Mouse (Mus musculus) liver, embryonic 14.5 days (tissue): ENCODE results near the gene Slc22a14. TPM values are rescaled to one million over a fixed set of nuclear protein-coding genes. Genes with fewer than 3 reads are reported as not detected.

Experiments
- ATAC-seq: fragments of 200-750 bp; cut with Nextera tagmentation; 2 replicates; pipeline ENCODE4 v1.8.0; 2017; ENCODE audit warnings: moderate number of reproducible peaks, mild to moderate bottlenecking, moderate library complexity; ENCODE audit not compliant: insufficient read depth
- DNase-seq, 3 experiments: peaks; one replicate each; pipeline ENCODE4 v3.0.0-alpha.2; 2012 to 2013; ENCODE audit warnings: low read depth in 3 of 3, low spot score in 3 of 3
- H3K27ac ChIP-seq: fragments of 300-500 bp; sonication (generic); 2 replicates; pipeline ENCODE4 v1.5.1; 2014; ENCODE audit warnings: moderate library complexity, mild to moderate bottlenecking, control low read depth, inconsistent platforms
- H3K27me3 ChIP-seq: fragments of 300-500 bp; sonication (generic); 2 replicates; pipeline ENCODE4 v1.6.1; 2014; ENCODE audit warnings: mild to moderate bottlenecking, low read length, moderate library complexity; ENCODE audit not compliant: control insufficient read depth, insufficient read depth
- H3K36me3 ChIP-seq: fragments of 300-500 bp; sonication (generic); replicated peaks from 2 replicates; pipeline ENCODE4 v1.6.1; 2014; ENCODE audit warnings: low read depth; ENCODE audit not compliant: control insufficient read depth, insufficient read depth
- H3K4me1 ChIP-seq, 2 experiments: fragments of 200-500 bp in 1 of 2; fragments of 300-500 bp in 1 of 2; sonication (generic) in 1 of 2; replicated peaks; 2 replicates each; pipeline ENCODE4 v1.6.1; 2012 to 2014; ENCODE audit warnings: antibody characterized with exemption in 1 of 2, inconsistent platforms in 1 of 2, low read length in 1 of 2; ENCODE audit not compliant: control insufficient read depth in 2 of 2, insufficient read depth in 2 of 2
- H3K4me2 ChIP-seq: fragments of 300-500 bp; sonication (generic); 2 replicates; pipeline ENCODE4 v1.6.1; 2014; ENCODE audit warnings: low read depth, mild to moderate bottlenecking, control low read depth, moderate library complexity
- H3K4me3 ChIP-seq, 2 experiments: fragments of 200-500 bp in 1 of 2; fragments of 300-500 bp in 1 of 2; sonication (generic) in 1 of 2; 2 replicates each; pipeline ENCODE4 v1.5.1; 2012 to 2014; ENCODE audit warnings: low read depth in 2 of 2, low read length in 2 of 2, mild to moderate bottlenecking in 2 of 2, control low read depth in 1 of 2, inconsistent platforms in 1 of 2, moderate library complexity in 1 of 2; ENCODE audit not compliant: insufficient read depth in 1 of 2
- H3K9ac ChIP-seq: fragments of 300-500 bp; sonication (generic); replicated peaks from 2 replicates; pipeline ENCODE4 v1.6.1; 2014; ENCODE audit warnings: mild to moderate bottlenecking, control low read depth, moderate library complexity
- H3K9me3 ChIP-seq: fragments of 300-500 bp; sonication (generic); 2 replicates; pipeline ENCODE4 v1.6.1; 2016; ENCODE audit warnings: low read length, mixed read lengths; ENCODE audit not compliant: control insufficient read depth
- CTCF ChIP-seq: IDR thresholded peaks from 2 replicates; pipeline ENCODE4 v1.5.1; 2016; ENCODE audit warnings: antibody characterized with exemption, low read depth, control low read depth
- EP300 ChIP-seq: IDR thresholded peaks from 2 replicates; pipeline ENCODE4 v1.6.1; 2016; ENCODE audit warnings: antibody characterized with exemption, low read depth
- WGBS: fragments of 180-500 bp; shearing (Covaris S2); extraction: QIAGEN DNeasy Blood & Tissue Kit; methylation state at CpG from one replicate; pipeline ENCODE4 v1.1.7; 2014; ENCODE audit not compliant: insufficient replicate concordance; 5-methylcytosine and 5-hydroxymethylcytosine counted together
- polyA plus RNA-seq, 2 experiments: library from polyadenylated mRNA; depleted of rRNA in 1 of 2; stranded (reverse) in 1 of 2; unstranded in 1 of 2; fragments of >200 nt; fragmentation: Nextera tagmentation in 1 of 2; extraction: Ambion mirVana in 1 of 2; gene quantifications; 2 replicates each; pipeline versions ENCODE4 v1.2.1 to v1.2.3; 2012 to 2014

The Slc22a14 gene
- polyA plus RNA-seq, 2 experiments: not detected

DNA sequence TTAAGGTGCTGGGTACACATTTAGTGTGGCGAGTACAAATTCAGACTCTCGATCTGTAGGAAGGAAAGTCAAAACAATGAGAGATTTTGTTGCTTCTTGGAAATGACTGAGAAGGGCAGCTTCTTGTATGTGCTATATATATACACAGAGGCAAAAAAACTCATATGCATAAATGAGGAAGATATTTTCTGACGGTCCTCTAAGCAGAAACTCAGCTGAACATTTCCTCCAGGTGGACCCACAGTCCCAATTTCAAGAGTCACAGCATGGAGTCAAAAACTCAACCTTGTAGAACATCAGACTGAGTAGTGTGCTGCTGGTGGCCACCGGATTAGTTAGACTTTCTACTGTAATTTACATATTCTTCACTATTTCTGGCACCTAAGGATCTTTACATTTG is 102.3 kb downstream of the Slc22a14 start:
- ATAC-seq: no peak
- Histone ChIP-seq H3K27me3 (no peaks in the 10 kb centered on the region), H3K27ac (no peak overlapping the region), H3K36me3 (peaks cover 10% of the 10 kb centered on the region), H3K9me3 (no peaks in the 10 kb centered on the region), H3K4me2 (no peak overlapping the region), H3K4me3 (no peak overlapping the region), H3K4me1 (no peaks in the 10 kb centered on the region), H3K9ac (no peak overlapping the region)
- no peak for TF ChIP-seq CTCF
- no peak for DNase-seq
- WGBS: 63% methylated on average over 4 of the region's 4 CpGs

DNA sequence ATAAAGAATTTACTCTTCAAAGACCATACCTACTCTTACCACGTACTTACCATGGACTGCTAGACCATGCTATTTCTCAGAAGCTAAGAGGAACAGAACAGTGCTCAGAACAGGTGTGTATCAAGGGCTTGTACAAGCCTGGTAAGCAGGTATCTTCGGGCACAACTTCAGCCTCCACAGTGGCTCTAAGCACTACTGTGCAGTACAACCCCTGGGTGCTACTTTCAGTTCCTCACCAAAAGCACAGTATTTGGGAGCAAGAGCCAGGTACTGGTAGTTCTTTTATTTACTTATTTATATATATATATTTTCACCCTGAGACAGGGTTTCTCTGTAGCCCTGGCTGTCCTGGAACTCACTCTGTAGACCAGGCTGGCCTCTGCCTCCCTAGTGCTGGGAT is 104.5 kb downstream of the Slc22a14 start:
- Histone ChIP-seq H3K27ac (no peak overlapping the region), H3K4me1 (no peaks in the 10 kb centered on the region), H3K9me3 (no peaks in the 10 kb centered on the region), H3K4me2 (no peak overlapping the region), H3K27me3 (no peaks in the 10 kb centered on the region), H3K4me3 (no peak overlapping the region), H3K9ac (no peak overlapping the region), H3K36me3 (peaks cover 13% of the 10 kb centered on the region)
- 76% methylated on average over 2 of the region's 2 CpGs for WGBS
- TF ChIP-seq EP300 (no peak), CTCF (no peak)
- ATAC-seq (no peak), DNase-seq (no peak)

DNA sequence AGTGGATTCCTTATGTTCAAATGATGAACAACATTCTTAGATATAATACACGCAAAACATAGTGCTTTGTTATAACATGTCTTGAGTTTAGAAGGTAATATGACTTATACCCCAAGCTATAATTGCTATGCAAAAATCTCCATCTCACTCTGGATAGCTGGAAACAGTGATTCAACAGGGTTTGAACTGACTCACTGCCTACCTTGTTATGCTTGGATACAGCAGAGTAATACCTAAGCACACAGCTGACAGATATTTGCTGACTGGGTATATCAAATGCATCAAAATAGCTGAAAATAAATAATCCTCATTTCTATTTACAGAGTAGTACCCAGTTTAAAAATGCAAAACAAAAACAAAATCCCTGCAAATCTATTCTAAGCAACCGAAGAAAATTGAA is 106.6 kb downstream of the Slc22a14 start:
- Histone ChIP-seq H3K4me1 (no peaks in the 10 kb centered on the region), H3K27ac (no peak overlapping the region), H3K9me3 (no peaks in the 10 kb centered on the region), H3K9ac (no peak overlapping the region), H3K4me2 (no peak overlapping the region), H3K36me3 (peaks cover 10% of the 10 kb centered on the region), H3K4me3 (no peak overlapping the region), H3K27me3 (no peaks in the 10 kb centered on the region)
- ATAC-seq (no peak), DNase-seq (no peak)
- WGBS: 83% methylated on average over 2 of the region's 2 CpGs
- TF ChIP-seq EP300 (no peak), CTCF (no peak)

DNA sequence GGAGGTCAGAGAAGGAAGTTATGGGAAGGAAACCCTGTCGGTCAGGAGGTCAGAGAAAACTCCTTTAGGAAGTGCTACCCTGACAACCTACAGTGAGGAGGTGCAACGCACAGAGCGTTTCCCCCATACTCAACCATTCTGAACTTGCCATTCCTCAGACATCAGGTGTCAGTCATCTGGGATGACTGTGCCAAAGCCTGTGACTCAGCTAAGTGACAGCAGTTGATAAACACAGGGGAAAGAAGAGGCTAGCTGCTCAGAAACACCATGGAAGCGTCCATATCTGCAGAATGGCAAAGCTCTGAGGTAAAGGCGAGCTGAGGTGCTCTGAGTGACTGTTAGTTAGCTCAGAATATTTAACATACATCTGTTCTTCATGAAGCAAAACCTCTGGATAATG is 107.2 kb downstream of the Slc22a14 start:
- no peak for ATAC-seq
- Histone ChIP-seq H3K9me3 (no peaks in the 10 kb centered on the region), H3K9ac (no peak overlapping the region)

DNA sequence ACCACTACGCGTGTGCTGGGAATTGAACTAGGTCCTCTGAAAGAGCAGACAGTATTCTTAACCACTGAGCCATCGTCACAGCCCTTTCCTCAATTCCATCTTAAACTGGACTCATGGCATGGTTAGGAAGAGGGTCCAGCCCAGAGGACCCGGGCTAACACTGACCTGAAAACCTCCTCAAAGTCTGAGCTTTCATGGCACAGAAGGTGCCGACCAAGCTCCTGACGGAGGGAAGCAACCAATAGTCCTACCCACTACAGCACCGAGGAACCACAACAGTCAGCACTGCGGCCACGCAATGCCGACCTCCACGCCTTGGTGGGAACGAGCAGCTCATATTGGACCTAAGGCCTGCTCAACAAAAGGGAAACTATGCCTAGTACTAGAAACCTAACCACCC is 109.2 kb downstream of the Slc22a14 start:
- no peaks in the 10 kb centered on the region for H3K9me3 ChIP-seq
- no peak for ATAC-seq
- no peak for DNase-seq
- no peak overlapping the region for H3K27ac ChIP-seq
- TF ChIP-seq CTCF (no peak), EP300 (no peak)
- no peak overlapping the region for H3K4me2 ChIP-seq
- peaks cover 3% of the 10 kb centered on the region for H3K36me3 ChIP-seq
- no peak overlapping the region for H3K4me3 ChIP-seq
- H3K9ac ChIP-seq: no peak overlapping the region
- H3K27me3 ChIP-seq: no peaks in the 10 kb centered on the region
- H3K4me1 ChIP-seq: no peaks in the 10 kb centered on the region
- WGBS: 91% methylated on average over 12 of the region's 12 CpGs

More for the DNA sequence above, 107.2 kb downstream of the Slc22a14 start:
- 67% methylated on average over 5 of the region's 5 CpGs for WGBS
- no peak for DNase-seq
- Histone ChIP-seq H3K27ac (no peak overlapping the region), H3K4me2 (no peak overlapping the region), H3K4me3 (no peak overlapping the region), H3K27me3 (no peaks in the 10 kb centered on the region), H3K4me1 (no peaks in the 10 kb centered on the region), H3K36me3 (peaks cover 10% of the 10 kb centered on the region)
- TF ChIP-seq CTCF (no peak), EP300 (no peak)

DNA sequence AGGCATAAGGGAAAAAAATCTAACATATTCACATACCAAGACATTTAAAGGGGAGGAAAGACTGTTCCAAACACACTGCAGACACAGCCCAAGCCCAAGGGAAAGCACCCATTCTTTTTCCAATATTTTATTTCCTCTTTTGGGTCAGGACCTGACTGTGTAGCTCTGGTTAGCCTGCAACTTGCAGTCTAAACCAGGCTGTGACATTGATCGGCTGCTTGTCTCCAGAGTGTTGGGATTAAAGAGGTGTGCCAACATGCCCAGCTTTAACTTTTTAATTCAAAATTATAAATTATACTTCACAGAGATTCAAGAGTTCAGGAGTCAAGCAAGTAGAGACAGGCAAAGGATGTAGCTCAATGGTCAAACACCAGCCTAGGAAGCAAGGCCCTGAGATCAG is 110.3 kb downstream of the Slc22a14 start:
- no peaks in the 10 kb centered on the region for H3K27me3 ChIP-seq
- no peak for DNase-seq
- H3K27ac ChIP-seq: no peak overlapping the region
- 88% methylated on average over 1 of the region's 1 CpGs for WGBS
- TF ChIP-seq CTCF (no peak), EP300 (no peak)
- no peaks in the 10 kb centered on the region for H3K4me1 ChIP-seq
- no peaks in the 10 kb centered on the region for H3K9me3 ChIP-seq
- no peak for ATAC-seq
- H3K4me2 ChIP-seq: no peak overlapping the region
- H3K9ac ChIP-seq: no peak overlapping the region
- H3K4me3 ChIP-seq: no peak overlapping the region
- H3K36me3 ChIP-seq: peaks cover 3% of the 10 kb centered on the region
